Mouse (Mus musculus): Measurements from ENCODE around the gene Snd1. TPM values are rescaled to one million over a fixed set of nuclear protein-coding genes. Genes with fewer than 3 reads are reported as not detected.

Gene Snd1
- polyA plus RNA-seq, 1 experiment from 2014 or later: 56.6 TPM

GRCm38 (mm10) chr6:28895726-28896125 is 420.8 kb downstream of the Snd1 start:
- peaks cover under 1% of the 10 kb centered on the region; the same call in 1 of the 2 replicates for H3K36me3 ChIP-seq (ENCODE audit: insufficient read depth, low read length)
- ATAC-seq (no peak), DNase-seq (ENCODE audit: low spot score) (no peak)
- no peak overlapping the region for H3K4me3 ChIP-seq (ENCODE audit: low read depth, low read length)
- no peak overlapping the region for H3K27ac ChIP-seq (ENCODE audit: low read length)
- WGBS: 64% methylated on average over 6 of the region's 6 CpGs
- H3K4me1 ChIP-seq (ENCODE audit: insufficient read depth, low read depth, low read length): no peaks in the 10 kb centered on the region
- no peaks in the 10 kb centered on the region for H3K9me3 ChIP-seq (ENCODE audit: low read length)
- no peaks in the 10 kb centered on the region for H3K27me3 ChIP-seq (replicated peaks; ENCODE audit: insufficient read depth, low read length)
- TF ChIP-seq EP300 (IDR thresholded peaks at IDR 0.05) (no peak), CTCF (IDR thresholded peaks at IDR 0.05) (no peak)
- no peak overlapping the region for H3K9ac ChIP-seq (replicated peaks; ENCODE audit: low read depth)
- no peak overlapping the region for H3K4me2 ChIP-seq (replicated peaks; ENCODE audit: low read depth, low read length)

- no peak for ATAC-seq
- DNase-seq (ENCODE audit: low spot score): no peak
- Histone ChIP-seq H3K27ac (ENCODE audit: low read length) (no peak overlapping the region), H3K4me1 (ENCODE audit: insufficient read depth, low read depth, low read length) (no peaks in the 10 kb centered on the region), H3K4me3 (ENCODE audit: low read depth, low read length) (no peak overlapping the region), H3K9me3 (ENCODE audit: low read length) (no peaks in the 10 kb centered on the region), H3K36me3 (ENCODE audit: insufficient read depth, low read length) (no peaks in the 10 kb centered on the region), H3K4me2 (replicated peaks; ENCODE audit: low read depth, low read length) (no peak overlapping the region), H3K9ac (replicated peaks; ENCODE audit: low read depth) (no peak overlapping the region), H3K27me3 (replicated peaks; ENCODE audit: insufficient read depth, low read length) (no peaks in the 10 kb centered on the region)
- 55% methylated on average over 5 of the region's 5 CpGs for WGBS
- no peak for TF ChIP-seq EP300 (IDR thresholded peaks at IDR 0.05)
- TF ChIP-seq CTCF (IDR thresholded peaks at IDR 0.05): no peak
These were observed 421.9 kb downstream of the Snd1 start for GRCm38 (mm10) chr6:28896762-28897320.

GRCm38 (mm10) chr6:28897326-28898085 is 422.6 kb downstream of the Snd1 start:
- no peak for ATAC-seq
- no peak overlapping the region for H3K27ac ChIP-seq (ENCODE audit: low read length)
- H3K27me3 ChIP-seq (replicated peaks; ENCODE audit: insufficient read depth, low read length): no peaks in the 10 kb centered on the region
- H3K9me3 ChIP-seq (ENCODE audit: low read length): no peaks in the 10 kb centered on the region
- H3K4me1 ChIP-seq (ENCODE audit: insufficient read depth, low read depth, low read length): no peaks in the 10 kb centered on the region
- H3K36me3 ChIP-seq (ENCODE audit: insufficient read depth, low read length): no peaks in the 10 kb centered on the region
- peak; percentile 48 for DNase-seq (ENCODE audit: low spot score)
- H3K4me3 ChIP-seq (ENCODE audit: low read depth, low read length): no peak overlapping the region
- no peak overlapping the region for H3K4me2 ChIP-seq (replicated peaks; ENCODE audit: low read depth, low read length)
- TF ChIP-seq CTCF (IDR thresholded peaks at IDR 0.05) (no peak), EP300 (IDR thresholded peaks at IDR 0.05) (no peak)
- H3K9ac ChIP-seq (replicated peaks; ENCODE audit: low read depth): no peak overlapping the region
- 55% methylated on average over 11 of the region's 11 CpGs for WGBS

GRCm38 (mm10) chr6:28898836-28899235 is 423.9 kb downstream of the Snd1 start:
- no peak overlapping the region for H3K4me2 ChIP-seq (replicated peaks; ENCODE audit: low read depth, low read length)
- no peaks in the 10 kb centered on the region for H3K9me3 ChIP-seq (ENCODE audit: low read length)
- no peak overlapping the region for H3K4me3 ChIP-seq (ENCODE audit: low read depth, low read length)
- no peak overlapping the region for H3K9ac ChIP-seq (replicated peaks; ENCODE audit: low read depth)
- DNase-seq (ENCODE audit: low spot score) (peak; percentile 25), ATAC-seq (peak; percentile 37)
- H3K27ac ChIP-seq (ENCODE audit: low read length): no peak overlapping the region
- H3K4me1 ChIP-seq (ENCODE audit: insufficient read depth, low read depth, low read length): no peaks in the 10 kb centered on the region
- TF ChIP-seq EP300 (IDR thresholded peaks at IDR 0.05) (no peak), CTCF (IDR thresholded peaks at IDR 0.05) (peak; percentile 83)
- H3K36me3 ChIP-seq (ENCODE audit: insufficient read depth, low read length): no peaks in the 10 kb centered on the region
- whole genome bisulfite sequencing: 20% methylated on average over 10 of the region's 10 CpGs
- H3K27me3 ChIP-seq (replicated peaks; ENCODE audit: insufficient read depth, low read length): no peaks in the 10 kb centered on the region

GRCm38 (mm10) chr6:28902573-28902972 is 427.6 kb downstream of the Snd1 start:
- 41% methylated on average over 2 of the region's 2 CpGs for WGBS
- Histone ChIP-seq H3K9ac (replicated peaks; ENCODE audit: low read depth) (no peak overlapping the region), H3K4me2 (replicated peaks; ENCODE audit: low read depth, low read length) (no peak overlapping the region), H3K4me1 (ENCODE audit: insufficient read depth, low read depth, low read length) (no peaks in the 10 kb centered on the region), H3K27me3 (replicated peaks; ENCODE audit: insufficient read depth, low read length) (no peaks in the 10 kb centered on the region), H3K27ac (ENCODE audit: low read length) (no peak overlapping the region), H3K36me3 (ENCODE audit: insufficient read depth, low read length) (no peaks in the 10 kb centered on the region), H3K9me3 (ENCODE audit: low read length) (no peaks in the 10 kb centered on the region), H3K4me3 (ENCODE audit: low read depth, low read length) (no peak overlapping the region)
- ATAC-seq: no peak
- TF ChIP-seq CTCF (IDR thresholded peaks at IDR 0.05) (no peak), EP300 (IDR thresholded peaks at IDR 0.05) (no peak)
- no peak for DNase-seq (ENCODE audit: low spot score)

- Histone ChIP-seq H3K4me1 (ENCODE audit: insufficient read depth, low read depth, low read length) (no peaks in the 10 kb centered on the region), H3K4me3 (ENCODE audit: low read depth, low read length) (no peak overlapping the region), H3K27me3 (replicated peaks; ENCODE audit: insufficient read depth, low read length) (no peaks in the 10 kb centered on the region), H3K4me2 (replicated peaks; ENCODE audit: low read depth, low read length) (no peak overlapping the region), H3K27ac (ENCODE audit: low read length) (no peak overlapping the region), H3K9ac (replicated peaks; ENCODE audit: low read depth) (no peak overlapping the region), H3K9me3 (ENCODE audit: low read length) (no peaks in the 10 kb centered on the region), H3K36me3 (ENCODE audit: insufficient read depth, low read length) (no peaks in the 10 kb centered on the region)
- ATAC-seq: no peak
- no peak for DNase-seq (ENCODE audit: low spot score)
- 54% methylated on average over 4 of the region's 4 CpGs for WGBS
- peak; percentile 35 for TF ChIP-seq CTCF (IDR thresholded peaks at IDR 0.05)
- TF ChIP-seq EP300 (IDR thresholded peaks at IDR 0.05): no peak
These were observed 429.5 kb downstream of the Snd1 start for GRCm38 (mm10) chr6:28904417-28904816.

All from lung, postnatal 0 days (tissue).